Mouse (Mus musculus) inflammation-experienced regulatory T-cells, adult 6 months (primary cell): ENCODE results near the gene Zbtb16. TPM values are rescaled to one million over a fixed set of nuclear protein-coding genes. Genes with fewer than 3 reads are reported as not detected.

Source experiments
- ATAC-seq: one replicate; pipeline ENCODE4 v1.8.0; 2017
- polyA plus RNA-seq, 3 experiments: library from polyadenylated mRNA; unstranded; fragments of 100-300 nt; shearing (Covaris generic); gene quantifications; one replicate each; pipeline ENCODE4 v1.2.1; 2017

Zbtb16 gene
- polyA plus RNA-seq, 3 experiments from 2014 or later: not detected

GRCm38 (mm10) chr9:48638176-48638803 is 197.7 kb downstream of the Zbtb16 start:
- no peak for ATAC-seq

DNA sequence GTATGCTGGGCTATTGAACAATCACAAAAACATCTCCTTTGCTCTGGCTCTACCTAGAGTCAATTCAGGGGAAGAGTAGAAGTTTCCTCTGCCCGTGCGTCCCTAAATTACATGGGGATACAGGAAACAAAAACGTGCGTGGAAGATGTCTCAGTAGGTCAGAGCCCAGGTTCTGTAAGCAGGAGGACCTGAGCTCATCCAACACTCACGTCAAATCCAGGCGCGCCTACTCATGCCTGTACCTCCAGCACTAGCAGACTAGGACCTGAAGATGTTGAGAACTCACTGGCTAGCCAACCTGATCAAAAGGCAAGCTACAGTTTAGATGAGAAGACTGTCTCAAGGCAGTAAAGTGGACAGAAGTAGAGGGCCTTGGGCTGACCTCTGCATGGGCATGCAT is 198.9 kb downstream of the Zbtb16 start:
- no peak for ATAC-seq

DNA sequence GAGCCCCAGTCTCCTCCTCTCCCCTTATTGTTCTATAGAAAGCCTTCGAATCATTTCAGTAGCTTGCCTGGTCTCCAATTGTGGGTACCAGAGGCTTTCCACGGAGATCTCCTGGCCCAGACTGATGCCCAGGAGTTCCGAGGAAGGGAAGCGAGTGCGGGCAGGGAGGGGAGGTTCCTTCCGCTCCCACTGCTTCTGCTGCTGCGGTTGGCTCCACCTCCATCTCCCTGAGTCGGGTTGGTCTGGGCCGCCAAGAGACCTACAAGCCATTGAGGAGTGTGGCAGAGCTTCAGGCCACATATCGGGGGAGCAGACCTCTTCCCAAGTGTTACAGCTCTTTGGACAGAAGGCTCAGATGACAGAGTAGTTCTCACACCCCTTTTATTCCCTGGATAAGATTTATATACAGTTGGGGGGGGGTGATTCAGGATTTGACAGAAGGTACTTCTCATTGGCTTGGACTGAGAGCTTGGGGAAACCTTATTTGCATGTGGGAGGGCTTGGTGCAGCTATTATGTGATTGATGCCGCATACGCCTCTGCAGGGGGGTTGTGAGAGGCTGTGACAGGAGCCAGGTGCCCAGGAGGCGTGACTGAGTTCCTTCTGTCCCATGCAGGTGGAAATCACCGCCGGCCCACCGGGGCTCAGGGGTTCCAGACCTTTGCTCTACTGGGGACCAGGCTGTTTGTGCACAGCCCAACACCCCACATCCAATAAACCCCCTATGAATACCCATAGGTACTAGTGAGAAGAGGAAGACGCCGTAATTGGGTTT is 200.3 kb downstream of the Zbtb16 start:
- ATAC-seq: no peak

DNA sequence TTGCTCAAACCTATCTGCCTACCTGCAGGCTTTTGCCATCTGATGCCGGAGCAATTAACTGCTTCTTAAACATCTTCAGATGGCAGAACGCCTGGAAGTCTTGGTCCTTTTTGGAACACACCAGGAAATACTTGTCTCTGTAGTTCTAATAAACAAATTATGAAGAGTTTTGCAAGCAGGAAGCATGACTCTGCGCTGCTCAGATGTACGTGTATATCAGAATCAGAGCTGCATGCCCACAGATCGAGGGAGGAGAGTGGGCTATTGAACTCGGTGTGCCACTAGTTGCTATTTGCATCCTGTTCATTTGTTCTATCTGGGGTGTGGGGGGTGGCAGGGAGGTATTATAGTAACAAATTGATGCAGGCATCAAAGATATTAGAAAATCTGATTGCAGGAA is 202.9 kb downstream of the Zbtb16 start:
- no peak for ATAC-seq

- no peak for ATAC-seq
Measured at GRCm38 (mm10) chr9:48619268-48619667, 216.8 kb downstream of the Zbtb16 start.

GRCm38 (mm10) chr9:48618589-48618988 is 217.4 kb downstream of the Zbtb16 start:
- no peak for ATAC-seq

DNA sequence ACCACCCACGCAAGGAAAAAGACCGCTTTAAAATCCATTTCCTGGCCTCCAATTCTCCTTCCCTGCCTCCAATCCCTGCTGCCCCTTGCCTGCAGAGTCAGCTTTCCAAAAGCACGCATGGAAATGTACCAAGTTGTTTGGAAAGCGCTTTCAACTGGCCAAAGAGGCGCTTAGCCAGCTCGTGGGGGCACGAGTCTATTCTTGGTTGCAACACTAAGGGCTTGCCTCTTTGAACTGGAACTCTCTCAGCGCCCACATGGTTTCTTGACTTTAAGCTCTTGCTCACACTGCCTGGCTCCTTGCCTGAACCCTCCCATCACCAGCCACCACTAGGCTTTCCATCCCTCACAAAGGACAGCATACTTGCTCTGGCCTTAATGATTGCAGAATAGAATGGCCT is 217.9 kb downstream of the Zbtb16 start:
- no peak for ATAC-seq

DNA sequence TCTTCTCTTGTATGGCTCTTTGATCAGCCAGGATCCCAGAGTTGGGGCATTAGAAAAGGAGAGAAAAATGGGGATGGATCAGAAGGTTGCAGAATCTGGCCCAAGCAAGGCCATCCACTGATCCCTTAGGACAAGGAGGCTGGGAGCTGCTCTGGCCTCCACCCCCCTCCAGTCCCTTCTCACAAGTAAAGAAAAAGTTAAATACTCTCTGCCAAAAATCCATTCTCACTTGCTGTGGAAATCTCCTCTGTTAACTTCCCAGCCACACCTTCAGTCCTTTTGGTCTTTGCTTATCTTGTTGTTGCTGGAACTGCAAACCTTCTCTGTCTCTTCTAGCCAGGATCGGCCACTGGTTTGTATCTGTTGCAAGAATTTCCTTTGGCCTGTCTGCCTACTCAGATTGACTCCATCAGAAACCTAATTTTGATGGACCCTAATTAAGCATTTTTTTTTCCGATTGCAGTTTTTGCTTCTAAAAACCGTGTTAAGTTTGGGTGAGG is 218.5 kb downstream of the Zbtb16 start:
- no peak for ATAC-seq

DNA sequence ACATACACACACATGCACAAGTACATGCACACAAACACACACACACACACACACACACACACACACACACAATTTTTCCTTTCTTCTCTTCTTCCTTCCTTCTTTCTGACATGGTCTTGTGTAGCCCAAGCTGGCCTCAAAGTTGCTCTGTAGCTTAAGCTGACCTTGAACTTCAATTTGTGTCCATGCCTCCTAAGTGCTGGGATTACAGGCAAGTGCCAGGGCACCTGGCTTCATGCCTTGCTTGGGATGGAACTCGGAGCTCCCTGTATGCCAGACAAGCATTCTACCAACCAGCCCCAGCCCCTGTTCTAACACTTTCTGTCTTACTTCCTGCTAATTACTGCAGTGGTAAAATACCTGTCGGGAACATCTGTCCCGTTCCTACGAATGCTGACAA is 222.8 kb downstream of the Zbtb16 start:
- no peak for ATAC-seq

DNA sequence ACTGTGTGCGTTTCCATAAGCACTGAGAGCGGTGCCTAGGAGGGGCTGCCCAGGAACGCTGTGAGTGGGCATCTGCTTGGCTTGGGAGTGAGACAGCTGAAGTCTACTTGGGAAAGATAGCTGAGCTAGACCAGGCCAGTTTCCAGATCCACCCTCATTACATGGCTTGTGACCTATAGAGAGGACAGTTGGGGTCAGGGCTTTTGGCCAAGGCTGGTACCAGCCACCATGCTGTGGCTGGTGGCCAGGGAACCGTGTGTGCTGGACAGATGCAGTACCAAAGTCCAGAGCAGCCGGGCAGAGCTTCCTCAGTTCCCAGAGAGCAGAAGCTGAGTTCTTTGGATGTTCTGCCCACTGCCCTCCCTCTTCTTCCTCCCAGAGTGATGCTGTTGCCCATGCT is 223.5 kb downstream of the Zbtb16 start:
- no peak for ATAC-seq

- no peak for ATAC-seq
Measured at GRCm38 (mm10) chr9:48611032-48611431, 225.0 kb downstream of the Zbtb16 start.

- ATAC-seq: no peak
Measured at GRCm38 (mm10) chr9:48609734-48610133, 226.3 kb downstream of the Zbtb16 start.

- no peak for ATAC-seq
Measured at GRCm38 (mm10) chr9:48607417-48607816, 228.6 kb downstream of the Zbtb16 start.

DNA sequence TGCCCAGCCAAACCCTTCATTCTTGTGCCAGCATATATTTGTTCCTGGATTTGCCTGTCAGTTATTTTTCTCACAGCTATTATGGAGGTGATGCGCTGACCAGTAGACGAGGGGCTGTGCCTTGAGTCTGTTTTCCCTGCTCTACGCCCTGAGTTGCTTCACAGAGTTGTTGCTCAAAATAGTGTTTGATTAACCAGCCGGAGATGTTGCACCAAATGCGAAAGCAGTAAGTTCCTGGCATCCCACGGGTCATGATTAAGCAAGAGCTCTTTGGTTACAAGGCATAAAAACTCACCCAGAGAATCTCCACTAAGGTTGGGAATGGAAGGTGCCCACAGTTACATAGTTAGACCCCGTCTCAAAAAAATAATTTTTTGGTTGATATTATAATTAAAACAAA is 229.9 kb downstream of the Zbtb16 start:
- ATAC-seq: no peak

- ATAC-seq: no peak
Measured at GRCm38 (mm10) chr9:48605697-48606096, 230.3 kb downstream of the Zbtb16 start.

GRCm38 (mm10) chr9:48604939-48605598 is 231.0 kb downstream of the Zbtb16 start, which contains the start of gene Nnmt:
TSS of gene Nnmt (minus strand) at chr9:48605153.
- ATAC-seq: no peak

Other genes with a start within 250 kb of the Zbtb16 start
- gene Nnmt, start 231.1 kb downstream of the Zbtb16 start, polyA plus RNA-seq: under 1 TPM in 1 of 3 experiments, not detected in 2; 0.50 TPM
- not detected for gene Htr3a, start 74.9 kb upstream of the Zbtb16 start, polyA plus RNA-seq
- not detected for gene Htr3b, start 128.8 kb upstream of the Zbtb16 start, polyA plus RNA-seq
- gene Usp28, start 149.2 kb upstream of the Zbtb16 start, polyA plus RNA-seq: 10 to 100 TPM; 23.7 to 41.2 (median 37.0) TPM
- gene Zw10, start 219.4 kb upstream of the Zbtb16 start, polyA plus RNA-seq: 10 to 100 TPM; 36.4 to 49.9 (median 44.9) TPM
- not detected for gene Tmprss5, start 245.0 kb upstream of the Zbtb16 start, polyA plus RNA-seq